Mouse (Mus musculus) lung, postnatal 4 days (tissue): ENCODE data around the gene Pcnx4.

ENCODE experiments used
- DNase-seq, 2 experiments: peaks; one replicate each; pipeline ENCODE4 v3.0.0; 2021

The Pcnx4 gene

DNA sequence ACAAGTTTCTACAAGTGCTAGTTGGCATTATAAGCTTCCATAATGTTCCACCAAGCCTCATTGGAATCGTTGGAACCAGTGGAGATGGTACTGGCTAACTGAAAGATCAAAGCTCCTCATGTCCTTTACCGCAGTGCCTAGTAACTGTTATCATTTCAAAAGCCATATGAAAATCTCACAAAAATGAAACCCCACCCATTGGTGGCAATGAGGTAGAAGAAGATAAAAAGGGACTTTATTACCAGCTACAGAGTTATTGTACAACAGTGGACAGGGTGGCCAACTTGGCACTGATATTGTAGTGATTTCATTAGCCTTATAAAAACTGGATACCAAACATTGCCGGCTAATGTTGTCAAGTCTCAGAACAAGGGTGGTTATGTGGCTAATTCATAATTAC lies 75.9 kb downstream of the Pcnx4 start:
- DNase-seq: no peak

DNA sequence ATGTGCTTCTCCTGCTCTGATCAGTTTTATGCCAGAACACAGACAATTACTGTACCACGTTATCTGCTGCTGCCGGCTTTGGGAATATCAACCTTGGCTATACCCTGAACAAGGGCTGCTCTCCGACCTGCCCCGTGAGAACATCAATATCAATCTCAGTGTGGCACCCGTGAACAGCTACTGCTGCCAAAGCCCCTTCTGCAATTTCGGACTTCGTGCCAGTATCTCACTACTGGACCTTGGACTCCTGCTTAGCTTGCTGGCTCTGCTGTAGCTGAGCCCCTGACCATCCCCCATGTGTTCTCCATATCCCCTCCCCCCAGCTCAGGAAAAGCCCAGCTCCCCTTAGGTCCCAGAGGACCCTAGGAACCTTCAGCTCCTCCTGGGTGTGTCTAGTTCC lies 84.7 kb downstream of the Pcnx4 start:
- DNase-seq: no peak

DNA sequence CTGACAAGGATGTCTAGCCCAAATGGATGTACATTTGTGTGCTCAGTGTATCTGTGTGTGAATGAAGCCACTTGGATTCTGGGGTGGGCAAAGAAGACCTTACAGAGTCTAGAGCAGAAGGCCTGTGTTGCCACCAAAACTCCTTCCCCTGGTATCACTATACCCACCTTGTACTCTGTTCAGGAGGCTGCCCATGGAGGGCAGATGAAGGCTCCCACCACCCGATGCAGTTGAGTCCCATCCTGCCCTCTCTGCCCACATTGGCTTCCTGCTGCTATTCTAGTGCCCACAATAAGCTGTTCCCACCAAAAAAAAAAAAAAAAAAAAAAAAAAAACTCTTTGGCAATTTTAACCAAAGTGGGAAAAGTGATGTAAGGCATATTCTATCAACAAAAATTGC lies 85.3 kb downstream of the Pcnx4 start:
- DNase-seq: no peak

DNA sequence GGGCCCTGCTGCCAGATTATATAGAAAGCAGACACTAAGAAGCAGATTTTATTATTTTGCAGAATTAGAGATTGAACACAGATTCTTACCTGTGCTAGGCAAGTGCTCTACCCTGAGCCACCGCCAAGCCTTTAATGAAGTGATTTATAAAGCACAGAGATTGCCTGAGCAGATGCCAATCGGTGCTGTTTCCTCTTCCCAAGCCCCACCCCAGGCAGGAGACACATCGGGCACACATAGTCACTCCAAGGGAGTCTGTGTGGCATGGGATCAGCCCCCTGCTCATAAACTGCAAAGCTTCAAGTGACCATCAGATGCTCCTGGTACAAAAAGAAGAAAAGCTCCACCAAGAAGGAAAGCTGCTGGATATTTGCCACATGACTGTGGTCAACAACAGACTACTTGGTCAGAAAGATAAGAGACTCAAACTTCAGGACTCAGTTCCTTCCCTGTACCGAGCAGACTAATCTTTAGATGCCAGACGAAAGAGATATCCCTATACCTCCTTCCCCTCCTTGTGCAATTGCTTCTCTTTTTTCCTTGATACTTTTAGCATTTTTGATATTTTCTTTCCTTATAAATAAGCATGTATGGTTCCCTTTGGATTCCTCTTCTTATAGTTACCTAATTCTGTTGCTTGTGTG lies 86.8 kb downstream of the Pcnx4 start:
- DNase-seq: no peak

DNA sequence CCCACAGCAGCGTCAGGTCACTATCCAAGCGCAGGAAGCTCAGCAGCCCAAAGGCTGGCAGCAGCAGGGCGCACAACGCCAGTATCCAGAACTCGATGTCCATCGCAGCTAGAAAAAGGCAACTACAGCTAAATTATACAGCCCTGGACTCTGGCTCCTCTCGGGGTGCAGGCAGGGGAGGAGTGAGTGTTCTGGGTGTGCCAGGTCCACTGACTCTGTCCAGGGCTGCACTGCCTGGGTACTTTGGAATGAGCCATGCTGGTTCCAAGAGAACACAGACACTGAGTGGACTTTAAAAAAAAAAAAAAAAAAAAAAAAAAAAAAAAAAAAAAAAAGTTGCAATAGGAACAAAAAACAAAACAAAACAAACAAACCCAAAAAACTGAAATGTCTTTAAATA lies 92.6 kb downstream of the Pcnx4 start:
- DNase-seq: no peak
